Mouse (Mus musculus): ENCODE data around the gene Lyl1. TPM values are rescaled to one million over a fixed set of nuclear protein-coding genes. Genes with fewer than 3 reads are reported as not detected.
A peak's percentile ranks its signal among the peaks of the same experiment; 100 is the strongest.

Gene Lyl1
- polyA plus RNA-seq, 1 experiment from 2014 or later, result 4.3 TPM

GRCm38 (mm10) chr8:84736521-84736920 lies 35.3 kb downstream of the Lyl1 start:
- no peaks in the 10 kb centered on the region for H3K9me3 ChIP-seq (ENCODE audit: control insufficient read depth, low read length)
- no peak overlapping the region for H3K27ac ChIP-seq (ENCODE audit: low read depth)
- peaks cover 29% of the 10 kb centered on the region for H3K4me1 ChIP-seq (replicated peaks; ENCODE audit: control insufficient read depth, insufficient read depth, low read length)
- H3K9ac ChIP-seq (ENCODE audit: low read length), result no peak overlapping the region
- no peak overlapping the region for H3K4me2 ChIP-seq (ENCODE audit: low read length)
- no peaks in the 10 kb centered on the region for H3K36me3 ChIP-seq (ENCODE audit: control insufficient read depth, insufficient read depth, low read length)
- DNase-seq (ENCODE audit: low spot score) (no peak), ATAC-seq (replicated peaks; ENCODE audit: low FRiP score, low TSS enrichment, low read depth) (no peak)
- peaks cover 31% of the 10 kb centered on the region for H3K27me3 ChIP-seq (replicated peaks; ENCODE audit: control insufficient read depth, insufficient read depth, low read length)
- 88% methylated on average over 4 of the region's 4 CpGs for WGBS
- H3K4me3 ChIP-seq (ENCODE audit: low read depth, low read length), result no peak overlapping the region

- H3K27ac ChIP-seq (ENCODE audit: low read depth), result no peak overlapping the region
- ATAC-seq (replicated peaks; ENCODE audit: low FRiP score, low TSS enrichment, low read depth) (peak; percentile 41), DNase-seq (ENCODE audit: low spot score) (peak; percentile 92)
- peaks cover 34% of the 10 kb centered on the region for H3K27me3 ChIP-seq (replicated peaks; ENCODE audit: control insufficient read depth, insufficient read depth, low read length)
- 0 out of 2 replicates have a peak overlapping the region, but pooled peaks have one; percentile 6 for H3K4me3 ChIP-seq (ENCODE audit: low read depth, low read length)
- no peaks in the 10 kb centered on the region for H3K36me3 ChIP-seq (ENCODE audit: control insufficient read depth, insufficient read depth, low read length)
- peaks cover 29% of the 10 kb centered on the region for H3K4me1 ChIP-seq (replicated peaks; ENCODE audit: control insufficient read depth, insufficient read depth, low read length)
- no peak overlapping the region for H3K9ac ChIP-seq (ENCODE audit: low read length)
- H3K9me3 ChIP-seq (ENCODE audit: control insufficient read depth, low read length), result no peaks in the 10 kb centered on the region
- 3% methylated on average over 16 of the region's 16 CpGs for WGBS
- peak overlapping the region; percentile 20; the same call in 1 of the 2 replicates for H3K4me2 ChIP-seq (ENCODE audit: low read length)
These were observed 36.4 kb downstream of the Lyl1 start for GRCm38 (mm10) chr8:84737608-84738007.

GRCm38 (mm10) chr8:84738266-84738665 lies 37.0 kb downstream of the Lyl1 start:
- no peaks in the 10 kb centered on the region for H3K36me3 ChIP-seq (ENCODE audit: control insufficient read depth, insufficient read depth, low read length)
- peaks cover 29% of the 10 kb centered on the region for H3K4me1 ChIP-seq (replicated peaks; ENCODE audit: control insufficient read depth, insufficient read depth, low read length)
- H3K4me2 ChIP-seq (ENCODE audit: low read length), result no peak overlapping the region; the same call in 1 of the 2 replicates
- no peak overlapping the region for H3K4me3 ChIP-seq (ENCODE audit: low read depth, low read length)
- H3K9me3 ChIP-seq (ENCODE audit: control insufficient read depth, low read length), result no peaks in the 10 kb centered on the region
- 30% methylated on average over 10 of the region's 10 CpGs for WGBS
- no peak for ATAC-seq (replicated peaks; ENCODE audit: low FRiP score, low TSS enrichment, low read depth)
- no peak overlapping the region for H3K9ac ChIP-seq (ENCODE audit: low read length)
- DNase-seq (ENCODE audit: low spot score), result no peak
- H3K27ac ChIP-seq (ENCODE audit: low read depth), result no peak overlapping the region
- peaks cover 34% of the 10 kb centered on the region for H3K27me3 ChIP-seq (replicated peaks; ENCODE audit: control insufficient read depth, insufficient read depth, low read length)

- Histone ChIP-seq H3K4me3 (ENCODE audit: low read depth, low read length) (no peak overlapping the region), H3K9me3 (ENCODE audit: control insufficient read depth, low read length) (no peaks in the 10 kb centered on the region), H3K27me3 (replicated peaks; ENCODE audit: control insufficient read depth, insufficient read depth, low read length) (peaks cover 31% of the 10 kb centered on the region), H3K4me1 (replicated peaks; ENCODE audit: control insufficient read depth, insufficient read depth, low read length) (peaks cover 34% of the 10 kb centered on the region), H3K27ac (ENCODE audit: low read depth) (no peak overlapping the region), H3K36me3 (ENCODE audit: control insufficient read depth, insufficient read depth, low read length) (no peaks in the 10 kb centered on the region), H3K4me2 (ENCODE audit: low read length) (no peak overlapping the region), H3K9ac (ENCODE audit: low read length) (no peak overlapping the region)
- DNase-seq (ENCODE audit: low spot score) (no peak), ATAC-seq (replicated peaks; ENCODE audit: low FRiP score, low TSS enrichment, low read depth) (no peak)
- 59% methylated on average over 10 of the region's 10 CpGs for WGBS
These were observed 37.6 kb downstream of the Lyl1 start for GRCm38 (mm10) chr8:84738715-84739400.

- H3K4me2 ChIP-seq (ENCODE audit: low read length), result no peak overlapping the region
- peaks cover 39% of the 10 kb centered on the region for H3K4me1 ChIP-seq (replicated peaks; ENCODE audit: control insufficient read depth, insufficient read depth, low read length)
- DNase-seq (ENCODE audit: low spot score) (no peak), ATAC-seq (replicated peaks; ENCODE audit: low FRiP score, low TSS enrichment, low read depth) (no peak)
- no peaks in the 10 kb centered on the region for H3K36me3 ChIP-seq (ENCODE audit: control insufficient read depth, insufficient read depth, low read length)
- no peak overlapping the region for H3K9ac ChIP-seq (ENCODE audit: low read length)
- H3K4me3 ChIP-seq (ENCODE audit: low read depth, low read length), result no peak overlapping the region
- peaks cover 31% of the 10 kb centered on the region for H3K27me3 ChIP-seq (replicated peaks; ENCODE audit: control insufficient read depth, insufficient read depth, low read length)
- WGBS, result 36% methylated on average over 1 of the region's 1 CpGs
- no peaks in the 10 kb centered on the region for H3K9me3 ChIP-seq (ENCODE audit: control insufficient read depth, low read length)
- no peak overlapping the region for H3K27ac ChIP-seq (ENCODE audit: low read depth)
These were observed 38.1 kb downstream of the Lyl1 start for GRCm38 (mm10) chr8:84739401-84739742.

GRCm38 (mm10) chr8:84740895-84741843 lies 39.9 kb downstream of the Lyl1 start:
- Histone ChIP-seq H3K4me2 (ENCODE audit: low read length) (no peak overlapping the region), H3K27ac (ENCODE audit: low read depth) (no peak overlapping the region), H3K4me3 (ENCODE audit: low read depth, low read length) (no peak overlapping the region), H3K27me3 (replicated peaks; ENCODE audit: control insufficient read depth, insufficient read depth, low read length) (peaks cover 23% of the 10 kb centered on the region), H3K9me3 (ENCODE audit: control insufficient read depth, low read length) (no peaks in the 10 kb centered on the region), H3K9ac (ENCODE audit: low read length) (no peak overlapping the region), H3K36me3 (ENCODE audit: control insufficient read depth, insufficient read depth, low read length) (no peaks in the 10 kb centered on the region), H3K4me1 (replicated peaks; ENCODE audit: control insufficient read depth, insufficient read depth, low read length) (peaks cover 53% of the 10 kb centered on the region)
- WGBS, result 50% methylated on average over 13 of the region's 13 CpGs
- DNase-seq (ENCODE audit: low spot score) (no peak), ATAC-seq (replicated peaks; ENCODE audit: low FRiP score, low TSS enrichment, low read depth) (no peak)

- ATAC-seq (replicated peaks; ENCODE audit: low FRiP score, low TSS enrichment, low read depth), result peak; percentile 49
- Histone ChIP-seq H3K9me3 (ENCODE audit: control insufficient read depth, low read length) (no peaks in the 10 kb centered on the region), H3K9ac (ENCODE audit: low read length) (no peak overlapping the region), H3K27ac (ENCODE audit: low read depth) (peak overlapping the region; percentile 75), H3K36me3 (ENCODE audit: control insufficient read depth, insufficient read depth, low read length) (no peaks in the 10 kb centered on the region), H3K4me3 (ENCODE audit: low read depth, low read length) (peak overlapping the region; percentile 8; the same call in 1 of the 2 replicates), H3K27me3 (replicated peaks; ENCODE audit: control insufficient read depth, insufficient read depth, low read length) (peaks cover 21% of the 10 kb centered on the region), H3K4me1 (replicated peaks; ENCODE audit: control insufficient read depth, insufficient read depth, low read length) (peaks cover 53% of the 10 kb centered on the region), H3K4me2 (ENCODE audit: low read length) (peak overlapping the region; percentile 40)
- DNase-seq (ENCODE audit: low spot score), result peak; percentile 83
- 20% methylated on average over 32 of the region's 32 CpGs for WGBS
These were observed 41.2 kb downstream of the Lyl1 start for GRCm38 (mm10) chr8:84742171-84743053.

GRCm38 (mm10) chr8:84743054-84743415 lies 41.8 kb downstream of the Lyl1 start:
- no peak for DNase-seq (ENCODE audit: low spot score)
- 23% methylated on average over 10 of the region's 10 CpGs for WGBS
- H3K4me1 ChIP-seq (replicated peaks; ENCODE audit: control insufficient read depth, insufficient read depth, low read length), result peaks cover 50% of the 10 kb centered on the region
- H3K36me3 ChIP-seq (ENCODE audit: control insufficient read depth, insufficient read depth, low read length), result no peaks in the 10 kb centered on the region
- peak overlapping the region; percentile 40 for H3K4me2 ChIP-seq (ENCODE audit: low read length)
- ATAC-seq (replicated peaks; ENCODE audit: low FRiP score, low TSS enrichment, low read depth), result peak; percentile 4; the same call in 1 of the 2 replicates
- H3K27me3 ChIP-seq (replicated peaks; ENCODE audit: control insufficient read depth, insufficient read depth, low read length), result peaks cover 24% of the 10 kb centered on the region
- H3K9ac ChIP-seq (ENCODE audit: low read length), result 0 out of 2 replicates have a peak overlapping the region, but pooled peaks have one; percentile 20
- H3K27ac ChIP-seq (ENCODE audit: low read depth), result peak overlapping the region; percentile 75
- H3K4me3 ChIP-seq (ENCODE audit: low read depth, low read length), result peak overlapping the region; percentile 8; the same call in 1 of the 2 replicates
- no peaks in the 10 kb centered on the region for H3K9me3 ChIP-seq (ENCODE audit: control insufficient read depth, low read length)
